Mouse (Mus musculus): ENCODE measurements around the gene Nubp1.
A peak's percentile ranks its signal among the peaks of the same experiment; 100 is the strongest.

Nubp1 gene

DNA sequence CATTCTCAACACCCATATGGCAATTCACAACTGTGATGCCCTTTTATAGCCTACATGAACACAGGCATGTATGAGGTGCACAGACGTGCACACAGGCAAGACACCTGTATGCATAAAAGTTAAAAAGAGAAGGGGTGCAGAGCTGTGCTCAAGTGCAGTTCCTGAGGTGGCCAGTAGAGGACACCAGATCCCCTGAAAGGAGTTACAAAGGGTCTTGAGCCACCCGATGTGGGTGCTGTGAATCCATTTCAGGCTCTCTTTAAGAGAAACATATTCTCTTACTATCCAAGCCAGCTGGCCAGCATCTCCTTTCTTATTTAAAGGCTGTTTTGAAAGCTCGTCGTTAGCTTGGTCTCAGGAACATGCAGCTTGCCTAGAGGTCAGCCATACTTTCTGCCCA, 5.1 kb downstream of the Nubp1 start:
- no peak for DNase-seq (ENCODE audit: extremely low spot score, low spot score)

GRCm38 (mm10) chr16:10417723-10418259, 6.0 kb downstream of the Nubp1 start:
- DNase-seq (ENCODE audit: extremely low spot score, low spot score): no peak

GRCm38 (mm10) chr16:10420447-10421054, 8.8 kb downstream of the Nubp1 start:
- no peak for DNase-seq (ENCODE audit: extremely low spot score, low spot score)

- no peak for DNase-seq (ENCODE audit: extremely low spot score, low spot score)
Observed at GRCm38 (mm10) chr16:10431911-10432310, 20.2 kb downstream of the Nubp1 start.

DNA sequence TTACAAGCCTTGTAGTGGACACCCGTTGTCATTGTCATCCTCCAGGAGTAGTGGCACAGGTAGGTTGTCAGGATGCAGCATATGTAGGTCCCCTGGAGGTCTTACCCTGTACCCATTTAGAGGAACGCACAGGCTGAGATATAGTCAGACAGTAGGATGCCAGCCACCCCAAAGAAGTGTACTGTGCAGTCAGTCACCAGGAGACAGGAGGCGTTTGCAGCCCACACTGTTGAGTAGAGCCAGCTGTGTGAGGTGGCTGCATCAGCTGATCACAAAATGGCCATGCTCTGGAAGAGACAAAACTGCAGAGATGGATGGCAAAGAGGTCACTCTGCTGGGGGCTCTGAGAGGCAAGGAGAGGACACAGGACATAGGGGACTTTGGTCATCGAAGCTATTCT, 20.6 kb downstream of the Nubp1 start:
- no peak for DNase-seq (ENCODE audit: extremely low spot score, low spot score)

DNA sequence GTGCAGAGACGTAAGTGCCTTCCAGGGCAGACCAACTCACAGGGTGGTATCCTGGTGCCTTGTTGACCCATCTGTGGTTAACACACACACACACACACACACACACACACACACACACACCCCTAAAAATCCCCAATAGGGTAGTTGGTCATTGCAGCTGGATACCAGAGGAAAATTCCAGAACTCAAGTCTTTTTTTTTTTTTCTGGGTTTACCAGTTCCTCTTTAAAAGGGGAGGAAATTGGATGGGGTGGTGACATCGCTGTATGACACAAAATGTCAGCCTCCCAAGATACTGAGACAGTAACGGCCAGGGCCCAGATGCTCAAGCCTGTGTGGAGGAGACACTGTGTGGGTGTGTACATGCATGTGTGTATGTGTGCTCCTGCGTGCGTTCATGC, 21.6 kb downstream of the Nubp1 start:
- no peak for DNase-seq (ENCODE audit: extremely low spot score, low spot score)

DNA sequence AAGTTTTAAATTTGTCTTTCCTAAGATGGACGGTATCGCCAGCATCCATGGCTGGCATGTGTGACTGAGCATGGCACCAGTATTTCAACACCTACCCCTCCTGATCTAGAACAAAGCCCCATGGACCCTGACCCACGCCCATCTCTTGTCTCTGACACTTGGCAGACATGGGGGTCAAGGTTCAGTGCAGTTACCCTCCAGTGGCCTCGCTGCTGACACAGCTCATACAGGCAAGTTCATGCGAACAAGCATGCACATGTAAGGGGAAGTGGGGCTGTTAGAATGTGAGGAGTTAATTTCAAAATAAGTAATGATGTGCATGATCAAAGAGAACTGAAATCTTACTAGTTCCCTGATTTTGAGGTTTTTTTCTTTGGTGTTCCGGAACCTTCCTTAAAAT, 24.4 kb downstream of the Nubp1 start:
- DNase-seq (ENCODE audit: extremely low spot score, low spot score): no peak

DNA sequence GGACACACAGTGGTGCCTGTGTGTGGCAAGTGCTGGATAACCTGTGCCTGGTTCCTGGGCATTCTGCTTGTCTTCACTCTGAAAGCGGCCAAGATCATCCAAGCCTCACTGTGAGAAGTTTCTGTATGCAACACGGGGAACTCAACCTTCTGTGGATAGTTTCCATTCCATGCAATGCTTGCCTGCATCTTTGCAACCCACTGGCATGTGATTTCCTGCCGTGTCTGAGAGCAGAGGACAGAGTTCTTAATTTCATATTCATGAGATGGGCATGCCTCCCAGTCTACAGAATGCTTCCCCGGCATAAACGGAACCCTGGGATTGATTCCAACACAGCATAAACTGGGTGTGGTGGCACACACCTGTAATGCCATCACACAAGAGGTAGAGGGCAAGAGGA, 26.3 kb downstream of the Nubp1 start:
- no peak for DNase-seq (ENCODE audit: extremely low spot score, low spot score)

GRCm38 (mm10) chr16:10441328-10441727, 29.6 kb downstream of the Nubp1 start:
- DNase-seq (ENCODE audit: extremely low spot score, low spot score): no peak

- DNase-seq (ENCODE audit: extremely low spot score, low spot score): no peak
Observed at GRCm38 (mm10) chr16:10441761-10442160, 30.0 kb downstream of the Nubp1 start.

GRCm38 (mm10) chr16:10443723-10444122, 32.0 kb downstream of the Nubp1 start:
- no peak for DNase-seq (ENCODE audit: extremely low spot score, low spot score)

DNA sequence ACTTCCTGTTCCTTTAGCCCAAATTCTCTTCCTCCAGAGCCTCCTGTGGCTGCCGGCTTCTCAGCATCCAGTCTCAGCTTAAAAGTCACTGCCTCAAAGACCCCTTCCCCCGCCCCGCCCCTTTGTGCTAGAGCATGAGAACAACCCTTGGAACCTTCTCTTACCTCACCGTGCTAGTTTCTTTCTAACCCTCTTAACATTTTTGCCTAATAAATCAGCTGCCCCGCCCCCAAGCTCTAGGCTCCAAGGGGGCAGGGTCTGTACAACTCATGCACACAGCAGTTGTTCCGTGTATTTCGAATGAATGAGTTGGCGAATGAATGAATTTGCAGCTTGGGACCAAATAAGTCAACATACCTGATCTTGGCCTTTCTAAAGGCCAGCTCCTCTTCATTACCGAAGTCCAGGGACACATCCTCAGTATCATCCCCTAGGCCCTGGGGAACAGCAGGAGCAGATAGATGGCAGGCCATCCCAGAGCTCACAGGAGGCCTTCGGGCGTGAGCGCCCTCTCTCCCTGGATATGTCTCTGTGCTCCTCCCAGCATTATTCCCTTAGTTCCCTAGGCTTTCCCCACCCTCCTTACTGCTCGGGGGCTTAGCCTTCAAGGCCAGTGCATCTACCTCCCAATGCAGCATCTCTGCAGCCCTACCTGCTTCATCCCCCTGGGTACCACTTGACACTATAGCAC, 35.0 kb downstream of the Nubp1 start:
- DNase-seq (ENCODE audit: extremely low spot score, low spot score): peak; percentile 24

DNA sequence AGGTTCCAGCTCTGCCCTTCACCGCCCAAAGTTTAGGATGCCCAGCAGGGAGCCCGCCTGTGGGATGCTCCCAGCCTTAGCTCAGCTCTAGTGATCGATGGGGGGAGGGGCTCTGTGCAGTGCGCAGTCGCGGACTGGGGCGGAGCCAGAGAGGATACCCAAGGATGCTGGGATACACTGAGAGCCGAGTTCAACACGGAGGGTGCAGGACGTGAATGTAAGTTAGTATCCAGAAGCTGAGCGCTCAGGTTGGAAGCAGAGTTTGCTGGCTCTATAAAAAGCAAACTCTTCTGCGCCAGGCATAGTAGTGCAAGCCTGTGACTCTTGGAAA, 35.5 kb downstream of the Nubp1 start, which contains the start of gene Tvp23a:
Tvp23a (minus strand) TSS at position 99 of the 331 bp plus-strand sequence.
- DNase-seq (ENCODE audit: extremely low spot score, low spot score): peak; percentile 83

- DNase-seq (ENCODE audit: extremely low spot score, low spot score): no peak
Observed at GRCm38 (mm10) chr16:10447781-10448180, 36.0 kb downstream of the Nubp1 start.

DNA sequence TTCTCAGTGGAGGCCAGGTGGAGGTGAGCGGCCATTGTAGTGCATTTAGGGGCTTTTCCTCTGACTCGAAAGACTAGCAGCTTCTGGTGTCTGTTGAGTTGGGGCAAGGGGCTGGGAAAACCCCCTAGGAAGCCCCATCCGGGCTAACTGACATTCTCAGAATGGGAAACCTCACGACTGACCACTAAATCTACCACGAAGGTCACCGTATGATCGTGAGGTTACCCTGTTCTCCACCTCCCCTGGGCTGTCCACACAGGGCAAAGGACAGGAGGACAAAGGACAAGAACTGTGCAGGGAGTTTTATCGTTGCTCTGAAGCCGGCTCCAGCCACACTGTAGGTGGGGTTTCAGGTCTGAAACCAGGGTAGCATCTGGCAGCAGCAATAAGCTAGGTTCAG, 37.2 kb downstream of the Nubp1 start:
- no peak for DNase-seq (ENCODE audit: extremely low spot score, low spot score)

DNA sequence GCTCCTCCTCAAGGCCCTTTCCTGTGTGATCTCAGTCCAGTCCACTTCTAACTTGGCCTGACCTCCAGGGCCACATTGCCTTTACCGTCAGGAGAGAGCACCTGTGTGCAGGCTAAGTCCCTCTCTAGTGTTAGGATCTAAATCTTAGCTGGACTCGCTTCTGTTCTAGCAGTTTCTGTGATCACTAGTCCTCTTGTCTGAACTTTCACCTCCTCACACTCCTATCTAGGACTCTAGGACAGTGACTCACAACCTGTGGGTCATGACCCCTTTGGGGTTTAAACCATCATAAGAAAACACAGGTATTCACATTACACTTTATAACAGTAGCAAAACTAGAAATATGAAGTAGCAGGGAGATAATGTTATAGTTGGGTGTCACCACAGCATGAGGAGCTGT, 40.2 kb downstream of the Nubp1 start:
- no peak for DNase-seq (ENCODE audit: extremely low spot score, low spot score)

DNA sequence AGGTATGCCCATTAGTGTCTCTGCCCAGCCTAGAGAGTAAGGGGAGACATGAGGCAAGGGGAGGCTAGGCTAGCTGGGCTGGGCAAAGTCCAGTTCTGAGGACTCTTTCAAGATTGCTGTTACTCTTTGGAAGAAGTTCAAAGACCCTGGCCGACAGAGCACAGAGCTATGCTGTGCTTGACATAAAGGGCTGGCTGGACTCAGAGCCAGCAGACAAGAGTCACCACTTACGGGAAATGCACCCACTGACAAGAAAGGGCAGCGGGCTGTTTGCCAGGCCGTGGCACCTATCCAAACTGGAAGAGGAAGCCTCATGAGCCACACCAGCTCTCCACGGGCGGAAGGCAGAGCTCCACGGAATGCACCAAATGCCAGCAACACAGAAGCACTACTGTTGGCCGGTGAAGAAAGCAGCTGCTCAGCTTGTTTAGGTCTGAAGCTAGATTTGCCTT, 40.7 kb downstream of the Nubp1 start:
- DNase-seq (ENCODE audit: extremely low spot score, low spot score): no peak

- no peak for DNase-seq (ENCODE audit: extremely low spot score, low spot score)
Observed at GRCm38 (mm10) chr16:10453872-10454582, 42.3 kb downstream of the Nubp1 start.

- no peak for DNase-seq (ENCODE audit: extremely low spot score, low spot score)
Observed at GRCm38 (mm10) chr16:10454583-10454974, 42.8 kb downstream of the Nubp1 start.

GRCm38 (mm10) chr16:10460188-10460587, 48.4 kb downstream of the Nubp1 start:
- DNase-seq (ENCODE audit: extremely low spot score, low spot score): no peak

DNA sequence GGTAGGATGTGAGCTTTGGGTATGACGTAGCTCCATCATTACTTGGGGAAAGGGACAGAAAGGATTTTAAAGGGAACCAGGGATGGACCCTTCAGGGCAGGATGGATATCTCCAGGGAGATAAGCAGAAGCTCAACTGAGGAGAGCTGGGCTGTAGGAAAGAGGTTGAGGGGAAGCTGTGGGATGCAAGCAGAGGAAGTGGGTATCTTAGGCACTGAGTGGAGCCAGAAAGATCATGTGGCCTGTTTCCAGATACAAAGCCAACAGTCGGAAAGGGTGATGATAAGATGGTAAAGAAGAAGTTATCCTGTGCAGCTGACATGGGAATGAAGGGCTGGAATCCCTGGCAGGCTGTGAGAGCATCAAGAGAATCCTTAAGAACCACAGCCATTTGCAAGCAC, 49.4 kb downstream of the Nubp1 start:
- no peak for DNase-seq (ENCODE audit: extremely low spot score, low spot score)

DNA sequence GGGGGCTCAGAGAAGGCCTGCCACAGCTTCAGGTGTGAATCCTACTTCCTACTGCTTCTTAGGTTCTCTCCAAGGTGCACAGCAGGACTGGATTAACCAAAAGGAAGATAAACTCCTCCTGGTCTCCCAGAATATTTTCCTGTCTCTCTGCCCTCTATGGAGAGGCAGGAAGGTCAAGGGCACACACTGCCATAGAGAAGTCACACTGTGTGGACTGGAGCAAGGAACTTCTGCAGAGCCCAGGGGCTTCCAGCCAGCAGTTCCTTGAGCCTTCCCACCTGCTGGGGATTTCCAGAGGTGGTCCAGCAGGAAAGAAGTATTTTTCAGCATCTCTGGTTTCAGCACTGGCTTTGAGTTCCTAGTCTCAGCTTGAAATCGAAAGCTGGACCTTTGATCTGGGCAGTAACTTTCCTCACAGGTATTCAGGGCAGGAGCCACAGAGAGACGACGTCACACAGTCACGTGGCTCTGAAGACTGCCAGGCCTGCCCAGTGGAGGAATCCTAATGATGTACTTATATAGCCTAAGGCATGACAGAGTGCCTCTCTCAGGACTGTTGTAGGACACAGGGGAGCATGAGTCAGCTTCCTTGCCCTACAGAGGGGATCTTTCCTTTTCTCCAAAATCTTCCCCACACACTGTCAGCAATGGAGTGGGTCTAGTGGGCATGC, 53.4 kb downstream of the Nubp1 start:
- DNase-seq (ENCODE audit: extremely low spot score, low spot score): no peak
